Mouse (Mus musculus) right cerebral cortex, adult 2 months (tissue): ENCODE measurements around the gene Ckap2.

ENCODE experiments used
- DNase-seq, 2 experiments: peaks; one replicate each; pipeline ENCODE4 v3.0.0; 2021 to 2022; ENCODE audit warnings: low spot score in 2 of 2

Gene Ckap2

GRCm38 (mm10) chr8:22185431-22186397, at the start of gene Ckap2:
Gene Ckap2 (minus strand): TSS chr8:22185819.
- DNase-seq: peak; percentile 80 to 81

DNA sequence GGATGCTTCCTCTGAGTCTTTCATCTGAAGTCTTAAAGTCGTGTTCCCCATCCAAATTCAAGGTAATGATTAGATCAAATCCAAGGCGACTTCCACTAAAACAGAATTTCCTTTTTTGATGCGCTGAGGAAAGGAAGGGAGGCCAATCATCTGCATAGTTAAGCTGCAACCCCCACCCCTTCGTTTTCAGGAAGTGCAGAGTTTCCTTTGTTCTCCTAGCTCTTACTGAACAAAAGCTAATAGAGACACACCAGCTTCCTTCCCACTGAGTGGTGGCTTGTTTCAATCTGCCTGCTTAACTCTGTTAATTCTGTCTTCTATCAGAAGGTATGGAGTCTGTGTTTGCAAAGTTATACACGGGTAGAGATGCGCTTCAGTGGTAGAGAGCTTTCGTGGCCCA, 43.0 kb upstream of the Ckap2 start:
- DNase-seq: no peak

DNA sequence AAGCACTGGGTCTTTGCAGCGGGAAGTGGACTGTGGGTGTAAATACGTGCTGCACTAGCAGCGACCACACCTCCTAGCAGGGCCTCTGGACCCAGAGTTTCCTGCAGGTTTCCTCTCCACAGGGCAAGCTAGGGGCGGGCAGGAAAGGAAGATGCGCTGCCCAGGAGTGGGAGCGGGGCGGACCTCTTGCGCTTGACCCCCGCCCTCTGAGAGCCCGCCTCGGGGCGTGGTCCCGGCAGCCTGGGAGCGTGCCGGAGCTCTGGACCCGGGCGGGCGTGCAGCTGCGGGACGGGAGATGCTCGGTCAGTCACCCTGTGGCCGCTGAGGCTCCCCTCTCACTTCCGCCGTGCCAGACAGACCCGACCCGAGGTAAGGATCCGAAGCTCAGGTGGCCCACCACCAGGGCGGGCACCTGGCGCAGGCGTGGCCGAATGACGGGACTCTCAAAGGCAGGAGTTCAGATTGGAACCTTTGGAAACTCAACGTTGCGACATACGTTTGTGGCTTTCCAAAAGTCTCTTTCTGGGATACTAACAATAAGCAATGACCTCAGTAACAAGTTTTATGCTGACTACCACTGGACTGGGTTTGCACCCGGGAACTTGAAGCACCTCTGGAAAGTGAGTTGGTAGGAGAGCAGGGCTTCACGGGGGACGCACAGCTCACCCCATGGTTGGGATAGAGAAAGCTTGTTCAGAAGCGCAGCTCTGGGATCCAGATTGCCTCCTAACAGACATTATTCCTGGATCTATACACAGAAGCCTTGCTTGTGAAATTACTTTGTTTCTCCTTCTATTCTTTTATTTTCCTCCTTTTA, 41.6 kb upstream of the Ckap2 start, which contains the start of gene Thsd1:
TSS of gene Thsd1 (plus strand) at position 253 of the 817 bp plus-strand sequence.
- no peak for DNase-seq

DNA sequence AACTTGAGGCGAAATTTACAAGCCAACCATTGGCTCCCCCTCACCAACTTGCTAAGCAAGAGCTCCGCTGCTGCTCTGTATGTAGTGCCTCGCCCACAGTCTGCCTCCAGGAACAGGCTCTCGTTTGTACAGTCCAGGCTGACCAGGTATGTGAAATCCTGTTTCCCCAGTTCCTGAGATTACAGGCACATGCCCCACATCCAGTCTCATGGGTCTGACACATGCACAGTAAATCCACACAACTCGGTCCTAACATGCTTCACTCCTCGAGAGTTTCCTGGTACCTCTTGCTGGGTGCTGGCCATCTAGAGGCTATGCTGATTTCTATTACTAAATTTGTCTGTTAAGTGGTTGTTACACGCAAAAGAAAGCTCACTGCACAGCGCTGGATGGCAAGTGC, 40.7 kb upstream of the Ckap2 start:
- no peak for DNase-seq

DNA sequence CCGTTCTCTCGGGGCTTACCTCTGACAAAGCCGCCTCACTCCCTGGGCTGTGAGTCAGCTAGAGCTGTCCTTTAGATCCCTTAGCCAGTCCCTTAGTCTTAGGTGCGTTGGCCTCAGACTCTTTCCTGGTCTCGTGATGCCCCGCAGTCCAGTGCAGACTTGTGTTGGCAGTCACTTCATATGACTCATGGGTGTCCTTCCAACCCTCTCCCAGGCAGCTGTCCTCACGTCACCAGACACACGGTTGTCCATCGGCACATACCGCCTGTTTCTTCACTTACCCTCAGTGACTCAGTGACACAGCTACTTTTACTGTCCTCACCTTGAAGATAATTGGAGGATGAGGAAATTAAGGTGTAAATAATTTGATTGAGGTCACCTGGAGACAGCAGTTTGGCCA, 29.2 kb upstream of the Ckap2 start:
- DNase-seq: no peak

GRCm38 (mm10) chr8:22209012-22209411, 23.4 kb upstream of the Ckap2 start:
- DNase-seq: no peak

DNA sequence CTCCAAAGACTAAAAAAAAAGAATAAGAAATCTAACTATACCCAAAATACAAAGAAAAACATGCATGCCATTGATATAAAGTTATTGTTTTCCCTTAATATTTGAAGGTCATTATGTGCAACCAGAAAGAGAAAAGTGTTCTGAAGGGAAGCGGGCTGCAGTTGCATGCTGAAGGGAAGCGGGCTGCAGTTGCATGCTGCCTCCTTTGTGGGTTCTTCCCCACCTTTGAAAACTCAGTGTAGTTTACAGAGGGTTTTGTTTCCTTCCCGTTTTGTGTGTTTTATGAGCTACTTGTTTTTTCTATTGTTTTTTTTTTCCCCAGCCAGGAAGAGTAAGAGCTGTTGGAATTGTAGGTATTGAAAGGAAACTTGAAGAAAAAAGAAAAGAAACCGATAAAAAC, 21.9 kb upstream of the Ckap2 start:
- no peak for DNase-seq

- no peak for DNase-seq
Measured at GRCm38 (mm10) chr8:22199481-22199880, 13.9 kb upstream of the Ckap2 start.

GRCm38 (mm10) chr8:22197914-22198313, 12.3 kb upstream of the Ckap2 start:
- DNase-seq: no peak

GRCm38 (mm10) chr8:22193432-22194010, 7.9 kb upstream of the Ckap2 start:
- peak in 1 of 2 experiments; percentile 29 for DNase-seq

DNA sequence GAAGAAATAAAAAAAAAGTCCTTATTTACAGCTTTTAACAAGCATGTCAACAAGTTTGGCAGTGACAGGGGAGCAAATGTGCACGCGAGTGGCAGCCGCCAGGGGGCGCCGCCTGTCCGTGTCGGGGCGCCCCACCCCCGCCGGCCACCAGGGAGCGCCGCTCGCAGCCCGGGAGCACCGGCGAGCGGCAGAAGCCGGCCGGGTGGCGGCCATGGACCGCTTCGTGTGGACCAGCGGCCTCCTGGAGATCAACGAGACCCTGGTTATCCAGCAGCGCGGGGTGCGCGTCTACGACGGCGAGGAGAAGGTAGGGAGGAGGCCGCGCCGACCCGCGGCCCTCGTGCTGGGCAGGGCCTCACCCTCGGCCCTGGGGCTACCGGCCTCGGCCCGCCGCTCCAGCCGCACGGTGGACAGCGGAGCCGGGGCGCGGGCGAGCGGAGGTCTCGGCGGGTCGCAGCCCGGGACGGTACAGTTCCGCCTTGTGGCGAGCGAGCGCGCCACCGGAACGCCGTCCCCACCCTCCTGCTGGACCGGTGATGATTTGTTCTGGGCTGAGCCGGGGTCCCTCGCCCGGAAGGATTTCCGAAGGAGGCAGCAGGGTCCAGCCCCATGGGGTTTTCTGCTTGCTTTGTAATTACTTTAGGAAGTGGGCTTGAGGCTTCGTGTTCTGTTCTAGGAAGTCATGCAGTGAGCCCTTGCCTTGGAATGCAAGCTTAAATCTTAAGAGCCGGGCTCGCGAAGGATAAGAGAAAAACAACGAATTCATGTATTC, 7.2 kb upstream of the Ckap2 start, which contains the start of gene Vps36:
TSS of gene Vps36 (plus strand) at position 150 of the 772 bp plus-strand sequence.
- DNase-seq: peak; percentile 84 to 89

DNA sequence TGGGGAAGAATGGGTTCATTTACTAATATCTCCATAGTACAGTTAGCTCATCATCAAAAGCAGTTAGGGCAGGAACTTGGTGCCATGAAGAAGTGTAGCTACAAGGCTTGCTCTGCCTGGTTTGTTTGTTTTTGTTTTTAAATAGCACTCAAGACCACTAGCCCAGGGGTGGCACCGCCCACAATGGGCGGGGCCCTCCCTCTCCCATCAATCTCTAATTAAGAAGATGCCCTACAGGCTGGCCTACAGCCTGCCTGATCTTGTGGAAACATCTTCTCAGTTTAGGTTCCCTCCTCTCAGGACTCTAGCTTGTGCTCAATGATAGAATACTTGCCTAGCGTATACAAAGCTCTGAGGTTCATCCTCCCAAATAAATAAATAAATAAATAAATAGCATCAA, 735 bp downstream of the Ckap2 start:
- DNase-seq: no peak

DNA sequence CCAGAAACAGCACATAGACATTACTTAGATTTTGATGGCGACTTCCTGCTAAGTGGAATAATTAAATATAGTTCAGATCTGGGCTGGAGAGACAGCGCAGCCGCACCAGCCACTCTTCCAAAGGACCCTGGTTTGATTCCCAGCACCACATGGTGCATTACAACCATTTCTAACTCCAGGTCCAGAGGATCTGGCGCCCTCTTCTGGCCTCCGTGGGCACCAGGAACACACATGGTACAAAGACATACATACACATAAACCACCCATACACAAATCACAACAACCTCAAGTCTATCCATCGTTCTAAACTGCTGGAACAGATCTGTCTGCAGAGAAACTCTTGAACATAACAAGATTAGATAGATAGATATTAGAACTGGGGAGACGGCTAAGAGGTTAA, 9.7 kb downstream of the Ckap2 start:
- no peak for DNase-seq

- peak; percentile 18 to 48 for DNase-seq
Measured at GRCm38 (mm10) chr8:22169167-22169566, 16.5 kb downstream of the Ckap2 start.

DNA sequence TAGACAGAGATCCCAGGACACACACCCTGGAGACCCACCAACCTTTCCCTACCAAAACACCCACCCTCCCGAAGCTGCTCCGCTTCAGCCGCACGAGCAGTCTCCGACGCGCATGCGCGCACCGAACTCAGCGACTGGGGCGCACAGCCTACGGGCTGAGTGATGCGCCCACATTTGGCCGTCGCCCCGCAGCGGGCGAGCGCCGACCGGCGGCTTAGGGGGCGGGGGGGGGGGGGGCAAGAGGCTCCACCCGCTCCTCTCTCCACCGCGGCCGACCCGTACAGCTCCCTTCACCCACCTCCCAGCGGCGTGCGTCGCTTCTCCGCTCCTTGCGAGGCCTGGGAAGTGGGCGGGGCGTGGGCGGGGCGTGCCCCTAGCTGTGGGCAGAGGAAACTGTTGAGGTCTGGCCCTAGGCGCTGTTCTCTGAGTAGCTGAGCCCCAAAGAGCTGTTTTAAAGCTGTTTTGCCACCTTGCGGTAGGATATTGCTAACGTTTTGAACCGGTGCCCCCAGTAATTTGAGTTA, 19.5 kb downstream of the Ckap2 start, which contains the start of gene Nek3:
TSS of gene Nek3 (minus strand) at position 356 of the 524 bp plus-strand sequence.
- peak; percentile 73 to 76 for DNase-seq

DNA sequence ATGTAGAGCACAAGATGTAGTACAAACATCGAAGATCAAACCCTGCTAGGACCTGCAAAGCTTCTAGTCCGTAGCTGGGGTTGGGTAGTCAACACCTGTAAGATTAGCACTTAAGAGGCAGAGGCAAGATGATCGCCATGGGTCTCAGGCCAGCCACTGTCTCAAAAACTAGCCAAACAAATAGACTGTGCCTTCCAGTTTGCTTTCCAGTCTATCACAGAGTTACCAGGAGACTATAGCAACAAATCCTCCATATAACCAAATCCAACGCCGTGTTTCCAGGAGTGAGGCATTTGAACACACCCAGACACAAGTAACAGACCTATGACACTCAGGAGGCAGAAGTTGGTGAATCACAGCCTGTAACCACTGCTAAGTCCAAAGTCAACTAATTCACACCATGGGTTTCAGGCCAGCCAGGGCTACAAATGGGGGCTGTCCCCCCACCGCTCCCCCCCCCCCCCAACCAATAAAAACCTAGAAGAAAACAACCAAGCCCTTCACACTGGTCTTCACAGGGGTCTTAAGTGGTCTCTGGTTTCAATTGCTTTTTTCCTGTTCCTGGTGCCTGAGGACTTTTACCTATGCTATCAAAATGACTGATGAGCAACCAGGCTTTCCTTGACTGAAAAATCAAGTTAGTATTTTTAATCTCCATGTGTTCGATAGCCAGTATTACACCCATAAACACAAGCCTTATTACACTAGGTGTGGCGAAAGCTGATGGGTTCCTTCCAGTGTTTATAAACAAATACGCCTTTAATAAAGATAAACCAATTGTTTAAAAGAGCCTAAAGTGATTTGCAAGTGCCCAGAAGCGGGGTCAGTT, 20.2 kb downstream of the Ckap2 start:
- no peak for DNase-seq

DNA sequence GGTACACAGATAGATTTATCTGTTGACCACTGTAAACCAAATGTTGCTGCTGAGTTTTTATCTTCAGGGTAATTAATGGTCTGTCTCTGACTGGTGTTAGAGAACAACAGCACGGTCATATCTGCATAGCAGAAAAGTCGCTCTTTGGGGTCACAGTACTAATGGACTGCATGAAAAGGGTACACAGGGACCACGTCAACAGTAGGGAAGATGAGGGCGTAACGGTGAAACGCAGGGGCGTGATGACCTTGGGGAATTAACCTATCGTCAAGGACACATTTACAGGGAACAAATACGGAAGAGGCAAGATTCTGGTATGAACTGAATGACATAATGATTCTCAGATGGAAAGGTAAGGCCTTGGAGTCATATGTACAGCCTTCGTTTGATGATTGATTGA, 21.2 kb downstream of the Ckap2 start:
- no peak for DNase-seq

GRCm38 (mm10) chr8:22162206-22162605, 23.4 kb downstream of the Ckap2 start:
- no peak for DNase-seq

GRCm38 (mm10) chr8:22150345-22150663, 35.3 kb downstream of the Ckap2 start:
- no peak for DNase-seq
